Mouse (Mus musculus) G1E (cell line): ENCODE results near the gene Atp6v1c2. TPM values are rescaled to one million over a fixed set of nuclear protein-coding genes. Genes with fewer than 3 reads are reported as not detected.

ENCODE experiments used
- ATAC-seq: 2 replicates; pipeline ENCODE4 v1.8.0; 2016; ENCODE audit warnings: mild to moderate bottlenecking; ENCODE audit not compliant: insufficient number of reproducible peaks, poor library complexity, low FRiP score, severe bottlenecking; ENCODE audit errors: extremely low read depth
- DNase-seq: peaks from one replicate; pipeline ENCODE4 v3.0.0; 2012; ENCODE audit warnings: low spot score
- H3K27me3 ChIP-seq: 2 replicates; pipeline ENCODE4 v1.6.1; 2012; ENCODE audit warnings: mild to moderate bottlenecking, low read length, inconsistent platforms; ENCODE audit not compliant: insufficient read depth
- H3K36me3 ChIP-seq: replicated peaks from 2 replicates; pipeline ENCODE3; 2012; ENCODE audit warnings: mild to moderate bottlenecking, inconsistent platforms
- H3K4me1 ChIP-seq: 2 replicates; pipeline ENCODE4 v1.6.1; 2012; ENCODE audit warnings: low read depth, low read length, inconsistent platforms, mixed read lengths; ENCODE audit not compliant: insufficient read depth
- H3K4me3 ChIP-seq: 2 replicates; pipeline ENCODE4 v1.5.1; 2012; ENCODE audit warnings: low read depth, mild to moderate bottlenecking, inconsistent platforms, low read length, moderate library complexity, mixed read lengths
- H3K9me3 ChIP-seq: replicated peaks from 2 replicates; pipeline ENCODE4 v1.6.1; 2012; ENCODE audit warnings: inconsistent platforms
- CTCF ChIP-seq: IDR thresholded peaks from 2 replicates; pipeline ENCODE4 v1.5.1; 2012; ENCODE audit warnings: low read depth, low read length, inconsistent platforms, mixed read lengths
- GATA1 ChIP-seq: IDR thresholded peaks from 2 replicates; pipeline ENCODE4 v1.6.1; 2012; ENCODE audit warnings: borderline replicate concordance, low read length, inconsistent platforms, mixed read lengths
- GATA2 ChIP-seq: IDR thresholded peaks from 2 replicates; pipeline ENCODE4 v1.6.1; 2012; ENCODE audit warnings: low read depth, low read length, inconsistent platforms, borderline replicate concordance
- POLR2AphosphoS5 ChIP-seq: IDR thresholded peaks from 2 replicates; pipeline ENCODE4 v1.6.1; 2012; ENCODE audit warnings: low read depth, low read length, inconsistent platforms; ENCODE audit not compliant: insufficient replicate concordance
- TAL1 ChIP-seq: conservative IDR thresholded peaks from 2 replicates; pipeline ENCODE4 v1.6.1; 2012; ENCODE audit warnings: low read depth, low read length, inconsistent platforms, mixed read lengths
- polyA plus RNA-seq: library from polyadenylated mRNA; stranded (reverse); fragments of >175 nt; gene quantifications from 2 replicates; pipeline ENCODE4 v1.2.3, GENCODE M21; 2012
- total RNA-seq, 2 experiments: library from RNA; stranded (forward) in 1 of 2; stranded (reverse) in 1 of 2; fragments of 200-1000 nt in 1 of 2; fragments of >200 nt in 1 of 2; fragmentation: Nextera tagmentation in 1 of 2; gene quantifications; 2 replicates each; pipeline ENCODE4 v1.2.3; 2014 to 2017

Gene Atp6v1c2
- total and polyA plus RNA-seq, 3 experiments, result 0.22 TPM; not detected in 2

DNA sequence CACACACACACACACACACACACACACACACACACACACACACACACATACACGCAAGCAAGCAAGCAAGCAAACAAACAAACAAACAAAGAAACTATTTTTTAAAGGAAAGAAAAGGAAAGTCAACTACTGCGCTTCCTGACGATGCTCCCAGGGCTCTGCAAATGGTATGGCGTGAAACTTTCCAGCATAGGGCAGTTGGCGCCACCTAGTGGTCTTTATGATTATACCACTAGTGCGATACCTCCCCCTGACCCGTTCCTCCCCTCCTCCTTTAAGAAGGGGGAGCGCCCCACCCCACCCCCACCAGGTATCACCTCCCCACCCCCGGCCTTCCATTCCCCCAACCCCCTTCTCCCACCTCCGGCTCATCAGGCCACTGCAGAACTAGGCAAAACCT is 72.3 kb downstream of the Atp6v1c2 start:
- ATAC-seq (no peak), DNase-seq (peak; percentile 59)
- peaks cover 10% of the 10 kb centered on the region for H3K4me1 ChIP-seq

DNA sequence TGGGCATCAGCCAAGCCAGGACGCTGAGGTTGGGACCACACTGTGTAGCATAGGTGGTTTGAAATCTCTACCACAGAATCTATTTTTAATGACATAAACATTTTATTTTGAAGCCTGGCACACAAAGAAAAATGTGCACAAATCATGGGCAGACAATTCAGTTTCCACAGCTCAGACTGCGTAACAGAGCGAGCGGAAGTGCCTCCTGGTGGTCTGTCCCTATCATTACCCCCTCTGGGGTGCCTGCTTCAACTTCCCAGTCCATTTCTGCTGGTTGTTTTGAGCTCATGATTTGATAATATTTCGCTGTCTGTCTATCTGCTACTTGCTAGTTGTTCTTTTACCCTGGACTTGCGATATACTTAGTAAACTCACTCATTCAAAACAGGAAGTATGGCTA is 73.6 kb downstream of the Atp6v1c2 start:
- DNase-seq, result no peak
- TF ChIP-seq TAL1, result no peak
- no peak for TF ChIP-seq GATA2
- no peak for TF ChIP-seq GATA1
- TF ChIP-seq CTCF, result no peak
- no peak for TF ChIP-seq POLR2AphosphoS5
- H3K4me3 ChIP-seq, result no peak overlapping the region
- ATAC-seq, result no peak
- H3K36me3 ChIP-seq, result no peaks in the 10 kb centered on the region
- H3K9me3 ChIP-seq, result no peaks in the 10 kb centered on the region
- H3K4me1 ChIP-seq, result peaks cover 10% of the 10 kb centered on the region
- peaks cover 24% of the 10 kb centered on the region for H3K27me3 ChIP-seq

More for the DNA sequence above, 72.3 kb downstream of the Atp6v1c2 start:
- H3K36me3 ChIP-seq, result no peaks in the 10 kb centered on the region
- TF ChIP-seq GATA1 (no peak), CTCF (peak; percentile 24; the same call in 1 of the 2 replicates)
- H3K4me3 ChIP-seq, result no peak overlapping the region
- peaks cover 2% of the 10 kb centered on the region for H3K9me3 ChIP-seq
- H3K27me3 ChIP-seq, result peaks cover 21% of the 10 kb centered on the region

DNA sequence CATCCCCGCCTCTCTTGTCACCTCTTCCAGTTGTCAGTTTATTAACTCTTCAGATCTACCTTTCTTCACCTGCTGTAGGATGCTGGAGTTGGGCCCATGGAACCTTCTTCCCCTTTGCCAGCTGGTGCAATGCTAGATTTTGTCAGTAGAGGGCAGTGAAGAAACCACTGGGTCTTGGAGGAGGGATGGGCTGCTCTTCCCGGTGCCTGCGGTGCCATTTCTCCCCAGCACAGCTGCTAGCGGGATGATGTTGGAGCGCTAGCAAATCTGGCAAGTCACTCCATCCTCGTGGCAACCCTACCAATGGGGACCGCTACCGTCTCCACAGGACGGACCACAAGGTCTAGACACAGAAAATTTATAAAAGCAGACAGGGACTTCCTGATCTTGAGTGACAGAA is 76.1 kb downstream of the Atp6v1c2 start:
- ATAC-seq (no peak), DNase-seq (peak; percentile 41)
- no peaks in the 10 kb centered on the region for H3K9me3 ChIP-seq
- peaks cover 29% of the 10 kb centered on the region for H3K27me3 ChIP-seq
- H3K36me3 ChIP-seq, result no peaks in the 10 kb centered on the region
- peak; percentile 76 for TF ChIP-seq CTCF
- TF ChIP-seq TAL1, result no peak
- H3K4me3 ChIP-seq, result no peak overlapping the region
- H3K4me1 ChIP-seq, result peaks cover 4% of the 10 kb centered on the region

DNA sequence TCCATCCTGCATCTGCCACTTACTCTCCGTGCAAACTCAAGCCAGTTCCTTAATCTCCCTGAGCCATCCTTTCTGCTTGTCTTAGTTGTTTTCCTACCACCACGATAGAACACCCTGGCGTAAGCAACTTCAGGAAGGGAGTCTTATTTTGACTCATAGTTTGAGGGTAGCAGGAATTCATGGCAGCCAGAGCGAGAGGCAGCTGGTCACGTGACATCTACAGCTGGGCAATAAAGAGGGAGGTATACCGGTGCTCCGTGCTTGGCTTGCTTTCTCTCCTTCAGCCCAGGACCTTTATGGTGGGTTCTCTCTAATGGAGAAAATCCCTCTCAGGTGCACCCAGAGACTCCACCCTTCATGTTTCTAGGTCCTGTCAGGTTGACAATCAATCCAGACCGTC is 78.2 kb downstream of the Atp6v1c2 start:
- H3K27me3 ChIP-seq, result peaks cover 27% of the 10 kb centered on the region
- H3K9me3 ChIP-seq, result no peaks in the 10 kb centered on the region
- no peaks in the 10 kb centered on the region for H3K36me3 ChIP-seq
- H3K4me3 ChIP-seq, result no peak overlapping the region
- TF ChIP-seq TAL1 (no peak), GATA2 (no peak), GATA1 (no peak), CTCF (no peak), POLR2AphosphoS5 (no peak)
- no peak for ATAC-seq
- peaks cover 2% of the 10 kb centered on the region; the same call in 1 of the 2 replicates for H3K4me1 ChIP-seq
- no peak for DNase-seq

DNA sequence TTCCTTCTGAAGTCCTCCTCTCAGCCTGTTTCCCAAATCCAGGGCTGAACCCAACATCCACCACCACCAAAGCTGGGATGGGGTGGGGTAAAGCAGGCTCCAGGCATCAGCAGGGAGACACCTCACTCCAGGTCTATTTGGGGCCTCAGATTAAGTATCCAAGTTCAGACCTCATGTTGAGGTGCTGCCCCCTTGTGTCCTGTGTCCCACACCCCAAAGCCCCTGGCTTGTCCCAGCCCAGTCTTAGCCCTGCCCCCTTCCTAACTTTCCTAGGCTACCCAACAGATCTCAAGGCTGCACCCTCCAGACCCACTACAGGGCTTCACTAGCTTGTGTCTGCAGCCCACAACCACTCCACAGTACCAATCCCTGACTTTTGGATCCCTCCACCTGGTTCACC is 87.1 kb downstream of the Atp6v1c2 start:
- no peaks in the 10 kb centered on the region for H3K36me3 ChIP-seq
- peaks cover 3% of the 10 kb centered on the region; the same call in 1 of the 2 replicates for H3K27me3 ChIP-seq
- no peak overlapping the region for H3K4me3 ChIP-seq
- no peaks in the 10 kb centered on the region for H3K4me1 ChIP-seq
- H3K9me3 ChIP-seq, result no peaks in the 10 kb centered on the region
- DNase-seq (no peak), ATAC-seq (no peak)
- no peak for TF ChIP-seq TAL1
- TF ChIP-seq GATA2, result no peak
- no peak for TF ChIP-seq CTCF
- no peak for TF ChIP-seq POLR2AphosphoS5
- TF ChIP-seq GATA1, result no peak

DNA sequence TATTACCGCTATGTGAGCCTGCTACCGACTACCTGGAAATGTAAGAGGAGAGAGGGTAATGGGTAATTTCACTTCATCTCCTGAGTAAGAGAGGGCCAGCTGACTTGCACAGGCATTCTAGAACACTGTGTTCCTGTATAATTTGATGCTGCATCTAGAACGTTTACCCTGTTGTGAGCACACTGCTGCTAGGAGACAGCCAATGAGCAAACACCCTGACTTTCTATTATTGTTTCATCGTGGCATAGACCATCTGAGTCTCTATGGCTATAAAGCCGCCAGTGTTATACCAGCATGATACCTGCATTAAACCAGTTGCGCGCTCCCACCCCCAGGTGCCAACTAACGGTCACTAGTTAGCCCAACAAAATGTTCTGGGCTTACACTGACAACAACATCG is 87.5 kb downstream of the Atp6v1c2 start:
- ATAC-seq, result no peak

DNA sequence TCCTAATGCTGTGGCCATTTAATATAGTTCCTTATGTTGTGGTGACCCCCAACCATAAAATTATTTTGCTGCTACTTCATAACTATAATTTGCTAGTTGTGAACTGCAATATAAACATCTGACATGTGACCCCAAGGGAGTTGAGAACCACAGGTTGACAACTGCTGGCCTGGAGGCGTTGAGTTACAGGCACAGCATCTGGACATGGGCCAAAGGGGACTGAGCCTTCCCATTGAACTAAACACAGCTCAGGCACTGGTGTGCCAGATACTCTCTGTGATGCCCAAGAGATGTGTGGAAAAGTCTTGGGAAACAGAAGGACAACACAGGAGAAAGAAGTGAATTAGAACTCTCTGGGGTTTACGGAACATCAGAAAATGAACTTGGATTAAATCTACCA is 88.1 kb downstream of the Atp6v1c2 start:
- Histone ChIP-seq H3K27me3 (peaks cover 3% of the 10 kb centered on the region; the same call in 1 of the 2 replicates), H3K36me3 (no peaks in the 10 kb centered on the region), H3K9me3 (no peaks in the 10 kb centered on the region), H3K4me1 (no peaks in the 10 kb centered on the region), H3K4me3 (no peak overlapping the region)
- ATAC-seq (no peak), DNase-seq (no peak)
- TF ChIP-seq GATA2, result no peak
- no peak for TF ChIP-seq POLR2AphosphoS5
- TF ChIP-seq TAL1, result no peak
- TF ChIP-seq CTCF, result no peak
- no peak for TF ChIP-seq GATA1

More for the DNA sequence above, 87.5 kb downstream of the Atp6v1c2 start:
- H3K27me3 ChIP-seq, result peaks cover 3% of the 10 kb centered on the region; the same call in 1 of the 2 replicates
- DNase-seq, result no peak
- H3K4me1 ChIP-seq, result no peaks in the 10 kb centered on the region
- no peak overlapping the region for H3K4me3 ChIP-seq
- no peaks in the 10 kb centered on the region for H3K36me3 ChIP-seq
- no peaks in the 10 kb centered on the region for H3K9me3 ChIP-seq
- TF ChIP-seq POLR2AphosphoS5 (no peak), GATA1 (no peak), CTCF (no peak), GATA2 (no peak), TAL1 (no peak)
